In the genomic region with DNA sequence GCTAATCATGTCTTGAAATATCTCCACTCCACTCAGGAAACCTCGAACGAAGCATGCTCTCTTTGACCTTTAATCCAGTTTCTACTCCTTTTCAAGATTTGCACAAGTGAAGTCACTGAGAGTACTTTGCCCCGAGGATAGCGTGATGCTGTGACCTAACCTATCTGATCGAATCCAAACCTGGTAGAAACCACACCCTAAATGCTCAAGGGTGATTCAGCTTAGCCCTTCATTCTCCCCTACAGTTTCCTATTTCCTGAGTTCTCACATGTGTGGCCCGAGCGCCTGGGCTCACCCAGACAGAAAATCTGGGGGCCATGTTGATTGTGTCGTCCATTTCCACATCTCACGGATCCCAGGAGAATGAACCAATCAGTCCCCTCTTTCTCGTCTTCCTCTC, we compare ENCODE assay signal across 32 mouse cellular contexts. TPM values are rescaled to one million over a fixed set of nuclear protein-coding genes. Genes with fewer than 3 reads are reported as not detected.
A peak's percentile ranks its signal among the peaks of the same experiment; 100 is the strongest.
DNase-seq lines count a peak whose midpoint lies in the region; ATAC-seq lines count a peak whose summit lies in the region.
"Had no signal": no experiment of that assay in that cellular context is flagged by ENCODE, and none has a peak within 500 bp of the region (broad histone marks: within the 10 kb centered on the region; RNA-seq: fewer than 3 reads in every experiment).

No protein-coding gene starts in this region.

- H3K4me3 ChIP-seq in midbrain, embryonic 11.5 days (ENCODE audit: low read depth, low read length) = no peak overlapping the region
- no peak overlapping the region for H3K4me3 ChIP-seq in midbrain, embryonic 13.5 days (replicated peaks)
- H3K4me3 ChIP-seq in stomach, embryonic 16.5 days (replicated peaks; ENCODE audit: low read length) = no peak overlapping the region
- H3K4me3 ChIP-seq: heart, embryonic 15.5 days; layer of hippocampus, adult 2 months; liver, embryonic 15.5 days; lung, embryonic 15.5 days; midbrain, embryonic 12.5 days; neural tube, embryonic 15.5 days had no signal

- H3K9ac ChIP-seq in midbrain, embryonic 11.5 days (ENCODE audit: low read length) = no peak overlapping the region
- H3K9ac ChIP-seq in midbrain, embryonic 13.5 days (replicated peaks) = no peak overlapping the region
- no peak overlapping the region for H3K9ac ChIP-seq in stomach, embryonic 16.5 days (ENCODE audit: low read length)
- H3K9ac ChIP-seq: heart, embryonic 15.5 days; liver, embryonic 15.5 days; lung, embryonic 15.5 days; midbrain, embryonic 12.5 days; neural tube, embryonic 15.5 days had no signal

- no peaks in the 10 kb centered on the region for H3K9me3 ChIP-seq in midbrain, embryonic 11.5 days (ENCODE audit: control insufficient read depth, low read length)
- no peaks in the 10 kb centered on the region for H3K9me3 ChIP-seq in midbrain, embryonic 13.5 days
- H3K9me3 ChIP-seq in stomach, embryonic 16.5 days (replicated peaks; ENCODE audit: control insufficient read depth, low read length) = no peaks in the 10 kb centered on the region
- H3K9me3 ChIP-seq: G1E; heart, embryonic 15.5 days; liver, embryonic 15.5 days; lung, embryonic 15.5 days; midbrain, embryonic 12.5 days; neural tube, embryonic 15.5 days had no signal

- no peaks in the 10 kb centered on the region for H3K36me3 ChIP-seq in midbrain, embryonic 11.5 days (ENCODE audit: control insufficient read depth, insufficient read depth, low read length)
- H3K36me3 ChIP-seq in midbrain, embryonic 13.5 days = no peaks in the 10 kb centered on the region
- no peaks in the 10 kb centered on the region for H3K36me3 ChIP-seq in stomach, embryonic 16.5 days (ENCODE audit: control insufficient read depth, insufficient read depth, low read length)
- H3K36me3 ChIP-seq: G1E; heart, embryonic 15.5 days; liver, embryonic 15.5 days; lung, embryonic 15.5 days; midbrain, embryonic 12.5 days; neural tube, embryonic 15.5 days had no signal

- no peaks in the 10 kb centered on the region for H3K4me1 ChIP-seq in midbrain, embryonic 11.5 days (ENCODE audit: control insufficient read depth, insufficient read depth, low read length)
- peaks cover 5% of the 10 kb centered on the region; the same call in 1 of the 2 replicates for H3K4me1 ChIP-seq in midbrain, embryonic 13.5 days (replicated peaks)
- H3K4me1 ChIP-seq in stomach, embryonic 16.5 days (ENCODE audit: control insufficient read depth, insufficient read depth, low read length) = no peaks in the 10 kb centered on the region
- H3K4me1 ChIP-seq: heart, embryonic 15.5 days; liver, embryonic 15.5 days; midbrain, embryonic 12.5 days had no signal

- WGBS in midbrain, embryonic 11.5 days = 85% methylated on average over 10 of the region's 10 CpGs
- WGBS in midbrain, embryonic 13.5 days = 89% methylated on average over 10 of the region's 10 CpGs
- 77% methylated on average over 10 of the region's 10 CpGs for WGBS in stomach, embryonic 16.5 days

- H3K4me2 ChIP-seq in midbrain, embryonic 11.5 days = no peak overlapping the region
- H3K4me2 ChIP-seq in midbrain, embryonic 13.5 days (replicated peaks) = no peak overlapping the region
- H3K4me2 ChIP-seq in stomach, embryonic 16.5 days (ENCODE audit: low read depth, low read length) = no peak overlapping the region
- H3K4me2 ChIP-seq: heart, embryonic 15.5 days; liver, embryonic 15.5 days; lung, embryonic 15.5 days; midbrain, embryonic 12.5 days; neural tube, embryonic 15.5 days had no signal

- H3K27ac ChIP-seq in midbrain, embryonic 11.5 days (ENCODE audit: low read depth, low read length) = no peak overlapping the region
- no peak overlapping the region for H3K27ac ChIP-seq in midbrain, embryonic 13.5 days
- no peak overlapping the region for H3K27ac ChIP-seq in stomach, embryonic 16.5 days (ENCODE audit: low read length)
- H3K27ac ChIP-seq: heart, embryonic 15.5 days; layer of hippocampus, adult 2 months; liver, embryonic 15.5 days; lung, embryonic 15.5 days; midbrain, embryonic 12.5 days; neural tube, embryonic 15.5 days had no signal

- ATAC-seq in midbrain, embryonic 11.5 days (ENCODE audit: low FRiP score) = no peak
- ATAC-seq in midbrain, embryonic 13.5 days = no peak
- ATAC-seq in stomach, embryonic 16.5 days (ENCODE audit: insufficient read depth, low FRiP score) = 0 out of 2 replicates have a peak, but pooled peaks have one; percentile 33
- ATAC-seq: forebrain, embryonic 14.5 days; hindbrain, embryonic 16.5 days; Patski had no signal

- peak; percentile 66 for DNase-seq in heart, adult 11 months
- no peak for DNase-seq in heart, adult 18-20 months
- DNase-seq in midbrain, embryonic 11.5 days (ENCODE audit: low spot score, missing footprints) = peak; percentile 61
- no peak for DNase-seq in embryo, embryonic 10 days (ENCODE audit: low spot score)
- DNase-seq in ovary, postnatal 10 days (ENCODE audit: low spot score) = no peak
- DNase-seq: adrenal gland, postnatal 10 days; cerebellum, adult 8-10 months; cerebellum, postnatal 25 days; gastrocnemius, postnatal 25 days; kidney, adult 18-20 months; left cerebral cortex, postnatal 4 days; right cerebral cortex, postnatal 4 days had no signal

- H3K27me3 ChIP-seq in midbrain, embryonic 11.5 days (ENCODE audit: control insufficient read depth, insufficient read depth, low read length) = no peaks in the 10 kb centered on the region
- H3K27me3 ChIP-seq in midbrain, embryonic 13.5 days = no peaks in the 10 kb centered on the region
- H3K27me3 ChIP-seq in stomach, embryonic 16.5 days (ENCODE audit: control insufficient read depth, insufficient read depth, low read length) = no peaks in the 10 kb centered on the region
- H3K27me3 ChIP-seq: heart, embryonic 15.5 days; liver, embryonic 15.5 days; lung, embryonic 15.5 days; midbrain, embryonic 12.5 days; neural tube, embryonic 15.5 days; Patski had no signal

RNA-seq across cellular contexts. Expression of a gene that starts 20.5 kb away (rescaled TPM):
- total RNA-seq in heart, adult 18-20 months (2021) = under 1 TPM; 0.45 to 0.93 TPM
- 0.11 and 0.16 TPM in 2 replicates for polyA plus RNA-seq in midbrain, embryonic 11.5 days (2014; fragmentation: Nextera tagmentation; extraction: Ambion mirVana)
- 0.46 and 0.66 TPM in 2 replicates for polyA plus RNA-seq in midbrain, embryonic 13.5 days (2015; fragmentation: Nextera tagmentation; extraction: Ambion mirVana)
- polyA plus RNA-seq in stomach, embryonic 16.5 days (2015; fragmentation: Nextera tagmentation; extraction: Ambion mirVana) = 0.79 and 1.6 TPM in 2 replicates
- total RNA-seq: megakaryocyte progenitor cell, adult 5-6 weeks had no signal
- polyA plus RNA-seq: embryonic facial prominence, embryonic 11.5 days; G1E had no signal

RNA-seq across cellular contexts. Expression of a gene that starts 22.7 kb away (rescaled TPM):
- total RNA-seq in heart, adult 18-20 months (2021) = 10 to 100 TPM; 31.3 to 42.9 TPM
- polyA plus RNA-seq in midbrain, embryonic 11.5 days (2014; fragmentation: Nextera tagmentation; extraction: Ambion mirVana) = 0.23 and 0.48 TPM in 2 replicates
- 0.81 and 0.97 TPM in 2 replicates for polyA plus RNA-seq in midbrain, embryonic 13.5 days (2015; fragmentation: Nextera tagmentation; extraction: Ambion mirVana)
- polyA plus RNA-seq in stomach, embryonic 16.5 days (2015; fragmentation: Nextera tagmentation; extraction: Ambion mirVana) = 63.3 and 92.5 TPM in 2 replicates
- total RNA-seq: megakaryocyte progenitor cell, adult 5-6 weeks had no signal
- polyA plus RNA-seq: embryonic facial prominence, embryonic 11.5 days; G1E had no signal

RNA-seq across cellular contexts. Expression of a gene that starts 44.4 kb away (rescaled TPM):
- total RNA-seq in heart, adult 18-20 months (2021) = not detected
- not detected in 2 replicates for polyA plus RNA-seq in midbrain, embryonic 11.5 days (2014; fragmentation: Nextera tagmentation; extraction: Ambion mirVana)
- polyA plus RNA-seq in midbrain, embryonic 13.5 days (2015; fragmentation: Nextera tagmentation; extraction: Ambion mirVana) = not detected in 2 replicates
- polyA plus RNA-seq in stomach, embryonic 16.5 days (2015; fragmentation: Nextera tagmentation; extraction: Ambion mirVana) = 0.13 and 0.32 TPM in 2 replicates
- total RNA-seq: adrenal gland, postnatal 10 days; G1E; gastrocnemius, adult 18-20 months; gastrocnemius, postnatal 25 days; heart, adult 8-10 months; heart, postnatal 25 days; layer of hippocampus, adult 2 months; layer of hippocampus, postnatal 14 days; left cerebral cortex, adult 8-10 months; left cerebral cortex, postnatal 4 days; megakaryocyte progenitor cell, adult 5-6 weeks had no signal
- polyA plus RNA-seq: embryonic facial prominence, embryonic 11.5 days; forebrain, embryonic 14.5 days; G1E; heart, embryonic 15.5 days; hindbrain, embryonic 11.5 days; hindbrain, embryonic 16.5 days; liver, embryonic 15.5 days; midbrain, embryonic 12.5 days; neural tube, embryonic 15.5 days; Patski had no signal

Comparison
In these comparisons a context has a peak if more than half of its experiments do, and no peak if none do; other contexts are left out.
1. DNase-seq: peak in heart, adult 11 months (single experiment) and midbrain, embryonic 11.5 days (single experiment); none in heart, adult 18-20 months (0 of 2), embryo, embryonic 10 days (single experiment) and ovary, postnatal 10 days (single experiment).
2. RNA of a gene that starts 22.7 kb away (polyA plus RNA-seq): 63.3 to 92.5 TPM in stomach, embryonic 16.5 days; 0.81 to 0.97 TPM in midbrain, embryonic 13.5 days and 0.23 to 0.48 TPM in midbrain, embryonic 11.5 days; every median in the first group is over 10 times any median in the second.